Mouse (Mus musculus): ENCODE results near the gene Taf15.

Taf15 gene

GRCm38 (mm10) chr11:83472324-83473234 lies at the start of gene Taf15:
TSS of gene Taf15 (plus strand) at chr11:83473086.
- peak; percentile 98 for DNase-seq (ENCODE audit: extremely low read depth, low read depth)

GRCm38 (mm10) chr11:83424681-83425080 lies 48.2 kb upstream of the Taf15 start:
- no peak for DNase-seq (ENCODE audit: extremely low read depth, low read depth)

- DNase-seq (ENCODE audit: extremely low read depth, low read depth) = peak; percentile 72
Measured at GRCm38 (mm10) chr11:83426964-83427363, 45.9 kb upstream of the Taf15 start.

- DNase-seq (ENCODE audit: extremely low read depth, low read depth) = no peak
Measured at GRCm38 (mm10) chr11:83429355-83429754, 43.5 kb upstream of the Taf15 start, which contains the start of gene Gas2l2. TSS of gene Gas2l2 (minus strand) at chr11:83429455.

- DNase-seq (ENCODE audit: extremely low read depth, low read depth) = no peak
Measured at GRCm38 (mm10) chr11:83432533-83432932, 40.4 kb upstream of the Taf15 start.

- DNase-seq (ENCODE audit: extremely low read depth, low read depth) = no peak
Measured at GRCm38 (mm10) chr11:83437377-83437776, 35.5 kb upstream of the Taf15 start, which contains the start of gene 1700020L24Rik. TSS of gene 1700020L24Rik (plus strand) at chr11:83437677.

GRCm38 (mm10) chr11:83439426-83440060 lies 33.3 kb upstream of the Taf15 start:
- no peak for DNase-seq (ENCODE audit: extremely low read depth, low read depth)

- DNase-seq (ENCODE audit: extremely low read depth, low read depth) = peak; percentile 74
Measured at GRCm38 (mm10) chr11:83440081-83441064, 32.5 kb upstream of the Taf15 start.

GRCm38 (mm10) chr11:83441235-83441634 lies 31.7 kb upstream of the Taf15 start:
- no peak for DNase-seq (ENCODE audit: extremely low read depth, low read depth)

- no peak for DNase-seq (ENCODE audit: extremely low read depth, low read depth)
Measured at GRCm38 (mm10) chr11:83442596-83443267, 30.2 kb upstream of the Taf15 start.

GRCm38 (mm10) chr11:83443824-83444223 lies 29.1 kb upstream of the Taf15 start:
- no peak for DNase-seq (ENCODE audit: extremely low read depth, low read depth)

GRCm38 (mm10) chr11:83445001-83445400 lies 27.9 kb upstream of the Taf15 start:
- no peak for DNase-seq (ENCODE audit: extremely low read depth, low read depth)

- no peak for DNase-seq (ENCODE audit: extremely low read depth, low read depth)
Measured at GRCm38 (mm10) chr11:83447612-83448011, 25.3 kb upstream of the Taf15 start.

GRCm38 (mm10) chr11:83448021-83448926 lies 24.6 kb upstream of the Taf15 start:
- DNase-seq (ENCODE audit: extremely low read depth, low read depth) = no peak

- no peak for DNase-seq (ENCODE audit: extremely low read depth, low read depth)
Measured at GRCm38 (mm10) chr11:83448927-83449236, 24.0 kb upstream of the Taf15 start.

GRCm38 (mm10) chr11:83449298-83449697 lies 23.6 kb upstream of the Taf15 start:
- DNase-seq (ENCODE audit: extremely low read depth, low read depth) = no peak

- no peak for DNase-seq (ENCODE audit: extremely low read depth, low read depth)
Measured at GRCm38 (mm10) chr11:83450550-83450949, 22.3 kb upstream of the Taf15 start.

- no peak for DNase-seq (ENCODE audit: extremely low read depth, low read depth)
Measured at GRCm38 (mm10) chr11:83451281-83451680, 21.6 kb upstream of the Taf15 start.

- DNase-seq (ENCODE audit: extremely low read depth, low read depth) = no peak
Measured at GRCm38 (mm10) chr11:83454548-83454947, 18.3 kb upstream of the Taf15 start.

- DNase-seq (ENCODE audit: extremely low read depth, low read depth) = no peak
Measured at GRCm38 (mm10) chr11:83455608-83456007, 17.3 kb upstream of the Taf15 start.

Measured in MEL-GATA-1-ER (cell line).